Mouse (Mus musculus) c-Kit-positive CD71-negative TER-119-negative erythroid progenitor cells, embryonic 14.5 days (primary cell): ENCODE measurements around the gene Ppp1ca.

ENCODE experiments used
- DNase-seq: peaks from one replicate; pipeline ENCODE4 v3.0.0-alpha.2; 2013; ENCODE audit warnings: low read depth

Ppp1ca gene

DNA sequence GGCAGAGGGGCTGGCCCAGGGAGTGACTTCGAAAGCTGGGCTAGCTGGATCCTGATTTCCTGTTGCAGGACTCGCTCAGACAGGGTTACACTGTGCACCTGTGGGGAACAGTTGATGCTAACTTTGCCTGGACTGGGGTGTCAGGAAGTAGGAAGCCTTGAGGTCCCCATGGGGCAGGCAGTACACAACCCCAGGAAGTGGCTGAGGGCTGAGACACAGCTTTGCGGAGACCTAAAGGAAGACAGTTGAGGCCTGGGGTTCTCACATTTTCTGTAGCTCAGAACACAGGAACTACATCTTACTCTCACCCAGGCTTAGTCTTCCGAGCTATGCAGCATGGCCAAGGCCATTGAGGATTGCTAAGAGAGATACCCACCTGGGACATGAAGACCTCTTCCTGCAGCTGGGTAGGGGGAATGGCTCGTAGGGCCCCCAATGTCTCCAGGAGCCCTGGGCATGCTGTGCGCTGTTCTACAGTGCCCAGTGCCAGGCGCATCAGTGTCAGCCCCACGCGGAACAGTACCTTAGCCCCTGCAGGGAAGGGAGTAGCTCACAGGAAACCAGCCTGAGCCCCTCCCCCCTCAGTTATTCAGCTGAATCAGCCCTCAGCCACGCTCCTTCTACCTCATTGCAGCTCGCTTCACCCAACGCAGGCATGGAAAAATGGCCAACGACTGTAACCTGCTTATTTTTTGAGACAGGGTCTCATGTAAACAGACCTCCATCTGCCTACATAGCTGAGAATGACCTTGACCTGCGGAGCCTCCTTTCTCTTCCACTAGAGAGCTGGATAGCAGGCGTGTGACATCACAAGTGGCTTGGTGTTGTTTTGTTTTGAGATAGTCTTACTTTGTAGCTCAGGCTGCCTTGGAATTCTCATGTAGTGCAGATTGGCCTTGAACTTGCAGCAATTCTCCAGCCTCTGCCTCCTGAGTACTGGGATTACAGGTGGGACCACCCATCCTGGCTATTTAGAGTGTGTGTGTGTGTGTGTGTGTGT lies 6.6 kb upstream of the Ppp1ca start:
- DNase-seq, result no peak

DNA sequence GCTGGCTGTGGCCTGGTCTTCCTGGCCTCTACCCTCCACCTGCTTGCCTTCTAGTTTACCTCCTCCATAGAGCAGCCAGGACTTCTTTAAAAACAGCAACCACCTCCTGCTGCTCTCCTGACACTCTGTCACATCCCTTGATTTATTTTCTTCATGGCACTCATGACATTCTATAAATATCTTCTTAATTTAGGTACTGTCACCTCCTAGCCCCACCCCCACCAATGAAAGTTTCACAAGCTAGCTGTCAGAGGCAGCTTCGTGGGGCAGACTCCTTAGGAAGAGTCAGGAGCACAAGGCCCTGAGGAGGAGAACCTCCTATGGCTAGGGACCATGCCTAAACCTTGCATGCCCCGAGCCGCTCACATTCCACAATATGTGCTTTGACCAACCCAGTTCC lies 4.6 kb upstream of the Ppp1ca start:
- no peak for DNase-seq

GRCm38 (mm10) chr19:4189051-4189620 lies 2.7 kb upstream of the Ppp1ca start:
- DNase-seq, result no peak

DNA sequence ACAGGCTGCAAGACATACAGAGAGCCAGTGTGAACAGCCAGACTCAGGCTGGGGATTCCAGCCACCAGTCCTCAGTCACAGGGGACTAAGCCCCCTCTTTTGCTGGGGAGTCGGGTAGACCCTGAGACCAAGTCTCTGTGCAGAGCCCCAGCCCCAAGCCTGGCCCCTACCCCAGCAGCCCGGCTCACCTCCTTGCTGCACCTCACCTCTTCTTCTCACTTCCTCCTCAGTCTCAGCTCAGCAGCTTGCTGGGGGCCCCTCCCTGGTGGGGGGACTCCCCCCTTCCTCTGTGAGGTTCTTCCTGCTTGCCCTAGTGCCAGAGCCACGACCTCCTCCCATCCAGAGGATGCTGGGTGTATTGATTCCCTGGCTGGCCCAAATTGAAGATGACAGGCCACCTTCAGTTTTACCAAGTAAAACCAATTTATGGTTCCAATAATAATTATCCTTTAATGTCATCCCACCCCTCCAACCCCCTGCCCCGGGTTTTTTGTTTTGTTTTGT lies 982 bp upstream of the Ppp1ca start, which contains the start of gene Tbc1d10c:
Tbc1d10c (minus strand) TSS at position 454 of the 504 bp plus-strand sequence.
- no peak for DNase-seq

- no peak for DNase-seq
These were observed 553 bp downstream of the Ppp1ca start for GRCm38 (mm10) chr19:4192251-4192985.

DNA sequence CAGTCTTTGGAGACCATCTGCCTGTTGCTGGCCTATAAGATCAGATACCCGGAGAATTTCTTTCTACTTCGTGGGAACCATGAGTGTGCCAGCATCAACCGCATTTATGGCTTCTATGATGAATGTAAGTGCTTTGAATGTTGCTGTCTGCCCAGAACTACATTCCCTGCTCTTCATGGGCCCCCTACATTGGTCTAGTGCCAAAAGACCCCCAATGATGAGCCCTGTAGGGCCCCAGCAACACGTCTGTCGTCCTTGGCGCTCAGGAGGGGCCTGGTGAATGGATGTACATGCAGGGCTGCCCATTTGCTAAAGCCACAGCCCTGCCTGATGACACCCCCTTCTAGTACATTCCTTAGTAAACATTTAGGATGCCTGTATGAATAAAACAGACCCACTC lies 1.3 kb downstream of the Ppp1ca start:
- no peak for DNase-seq

GRCm38 (mm10) chr19:4194021-4194724 lies 2.3 kb downstream of the Ppp1ca start:
- no peak for DNase-seq

GRCm38 (mm10) chr19:4194776-4195650 lies 3.1 kb downstream of the Ppp1ca start:
- DNase-seq, result no peak

- no peak for DNase-seq
These were observed 4.2 kb downstream of the Ppp1ca start for GRCm38 (mm10) chr19:4196048-4196447.

GRCm38 (mm10) chr19:4196548-4196947 lies 4.7 kb downstream of the Ppp1ca start:
- no peak for DNase-seq

DNA sequence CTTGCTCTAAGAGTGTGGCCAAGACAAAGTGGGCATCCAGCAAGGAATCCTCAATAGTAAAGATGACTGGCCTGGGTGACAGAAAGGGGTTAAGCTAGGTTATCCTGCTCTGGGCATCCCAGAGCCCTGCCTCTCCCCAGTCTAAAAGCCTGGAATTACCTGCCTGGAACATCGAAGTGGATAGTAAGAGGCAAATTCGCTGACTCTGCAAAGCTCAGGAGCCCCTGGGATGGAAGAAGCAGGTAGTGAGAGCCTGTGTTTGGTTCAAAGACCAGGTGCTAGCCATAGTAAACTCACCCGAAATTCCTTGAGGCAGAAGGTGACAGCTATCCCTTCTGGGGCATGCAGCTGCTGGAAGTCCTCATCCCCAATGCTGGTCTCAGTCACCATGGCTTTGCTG lies 5.3 kb downstream of the Ppp1ca start:
- no peak for DNase-seq

- DNase-seq, result peak; percentile 97
These were observed 9.5 kb downstream of the Ppp1ca start, which contains the start of gene Rad9a for GRCm38 (mm10) chr19:4201291-4201909. Gene Rad9a, minus strand, starts transcription at chr19:4201662.

- no peak for DNase-seq
These were observed 10.3 kb downstream of the Ppp1ca start for GRCm38 (mm10) chr19:4202149-4202548.

DNA sequence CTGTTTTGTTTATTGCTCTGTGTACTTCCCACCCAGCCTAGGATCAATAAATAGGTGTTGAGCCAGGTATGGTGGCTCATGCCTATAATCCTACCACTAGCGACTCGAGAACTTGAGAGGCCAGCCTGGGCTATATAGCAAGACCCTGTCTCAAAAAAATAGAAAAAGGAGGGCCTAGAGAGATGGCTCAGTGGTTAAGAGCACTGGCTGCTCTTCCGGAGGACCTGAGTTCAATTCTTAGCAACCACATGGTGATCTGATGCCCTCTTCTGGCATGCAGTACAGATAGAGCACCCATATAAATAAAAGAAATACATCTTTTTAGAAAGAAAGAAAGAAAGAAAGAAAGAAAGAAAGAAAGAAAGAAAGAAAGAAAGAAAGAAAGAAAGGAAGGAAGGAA lies 11.3 kb downstream of the Ppp1ca start:
- no peak for DNase-seq

DNA sequence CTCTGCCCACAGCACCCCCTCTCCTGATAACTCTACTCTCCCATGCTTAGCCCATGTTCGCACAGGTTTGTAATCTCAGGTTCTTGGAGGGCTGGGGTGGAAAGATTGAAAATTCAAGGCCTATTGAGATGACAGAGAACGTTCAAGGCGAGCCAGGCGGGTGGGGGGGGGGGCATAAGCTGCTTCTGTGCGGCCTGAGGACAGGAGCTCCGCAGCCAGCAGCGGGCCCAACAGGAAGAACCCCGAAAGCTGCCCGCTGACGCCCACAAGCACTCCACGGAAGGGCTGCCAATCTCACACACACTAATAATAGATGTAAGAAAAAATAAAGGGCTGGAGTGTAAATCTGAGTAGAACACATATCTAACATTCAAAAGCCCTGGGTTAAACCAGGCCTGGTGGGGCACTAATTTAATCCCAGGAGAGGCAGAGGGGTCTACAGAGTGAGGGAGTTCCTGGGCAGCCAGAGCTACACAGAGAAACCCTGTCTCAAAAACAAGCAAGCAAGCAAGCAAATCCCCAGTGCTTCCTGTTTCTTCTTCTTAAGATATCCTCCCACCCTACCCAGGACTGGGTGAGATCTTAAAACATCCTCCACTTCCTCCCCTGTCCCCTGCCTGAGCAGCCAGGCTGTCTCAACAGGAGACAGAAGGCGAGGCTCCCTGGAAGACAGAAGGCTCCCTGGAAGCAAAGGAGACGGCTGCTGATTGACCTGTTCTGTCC lies 11.9 kb downstream of the Ppp1ca start:
- no peak for DNase-seq

- DNase-seq, result no peak
These were observed 13.0 kb downstream of the Ppp1ca start for GRCm38 (mm10) chr19:4204889-4205288.

DNA sequence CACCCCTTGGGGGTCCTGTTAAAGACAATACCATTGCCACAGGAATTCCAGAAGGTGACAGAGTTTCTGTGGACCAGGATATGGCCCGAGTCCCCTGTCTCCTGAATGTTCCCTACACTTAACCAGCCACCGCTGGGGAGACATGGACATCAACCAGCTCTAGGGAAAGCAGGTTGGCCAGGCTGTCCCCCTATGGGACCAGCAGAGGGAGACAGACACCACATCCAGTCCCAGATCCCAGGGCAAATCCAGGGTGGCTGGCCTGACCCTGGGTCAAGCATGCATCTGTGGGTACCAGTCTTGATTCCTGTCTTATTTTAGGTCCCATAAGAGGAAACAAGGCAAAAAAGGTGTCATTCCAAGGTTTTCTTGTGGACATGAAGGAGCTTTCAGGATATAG lies 15.1 kb downstream of the Ppp1ca start:
- DNase-seq, result no peak

DNA sequence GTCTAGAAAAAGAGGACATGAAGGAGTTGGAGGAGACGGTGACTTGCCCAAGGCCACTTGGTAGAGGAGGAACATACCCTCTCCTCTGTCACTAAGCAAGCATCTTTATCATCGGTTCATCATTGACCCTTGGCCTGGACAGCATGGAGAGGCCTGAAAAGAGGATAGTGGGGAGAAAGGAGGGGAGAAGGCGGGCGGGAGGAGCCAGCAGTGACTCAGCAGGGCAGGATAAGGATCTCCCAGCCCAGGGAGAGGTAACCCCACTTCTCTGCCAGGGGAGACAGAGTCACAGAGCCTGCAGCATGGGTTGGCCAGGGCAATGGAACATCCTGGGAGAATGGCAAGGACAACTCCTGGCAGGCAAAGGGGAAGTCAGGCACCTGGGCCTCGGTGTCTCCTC lies 16.7 kb downstream of the Ppp1ca start:
- DNase-seq, result no peak

GRCm38 (mm10) chr19:4211891-4212588 lies 20.2 kb downstream of the Ppp1ca start:
- DNase-seq, result no peak
